Mouse (Mus musculus) layer of hippocampus, adult 18-20 months (tissue): ENCODE results near the gene Rhob. TPM values are rescaled to one million over a fixed set of nuclear protein-coding genes. Genes with fewer than 3 reads are reported as not detected.

Experiments used
- DNase-seq, 2 experiments: peaks; one replicate each; pipeline ENCODE4 v3.0.0; 2022; ENCODE audit warnings: low spot score in 2 of 2
- total RNA-seq, 2 experiments: library from RNA; stranded (reverse); gene quantifications; 2 replicates each; pipeline ENCODE4 v1.2.3; 2021

Gene Rhob
- total RNA-seq, 2 experiments from 2014 or later, result 360 to 385 TPM

- no peak for DNase-seq
Measured at GRCm38 (mm10) chr12:8451571-8452485, 48.0 kb downstream of the Rhob start.

- peak; percentile 74 to 86 for DNase-seq
Measured at GRCm38 (mm10) chr12:8450639-8451038, 49.2 kb downstream of the Rhob start.

- DNase-seq, result peak in 1 of 2 experiments; percentile 68
Measured at GRCm38 (mm10) chr12:8450028-8450427, 49.8 kb downstream of the Rhob start.

Other genes with a start within 250 kb of the Rhob start
- under 1 TPM; 0.30 to 0.59 TPM for gene Gdf7, start 198.1 kb downstream of the Rhob start, total RNA-seq
- gene Hs1bp3, start 186.6 kb downstream of the Rhob start, total RNA-seq, result 10 to 100 TPM; 18.2 to 18.3 TPM
- gene Slc7a15, start 99.1 kb upstream of the Rhob start, total RNA-seq, result not detected
- gene Pum2, start 174.1 kb upstream of the Rhob start, total RNA-seq, result 100 to 1,000 TPM; 195 to 211 TPM